Mouse (Mus musculus): ENCODE measurements around the gene Arhgef1. TPM values are rescaled to one million over a fixed set of nuclear protein-coding genes. Genes with fewer than 3 reads are reported as not detected.

Arhgef1 gene
- total and polyA plus RNA-seq, 3 experiments = 17.8 to 128 (median 37.8) TPM

DNA sequence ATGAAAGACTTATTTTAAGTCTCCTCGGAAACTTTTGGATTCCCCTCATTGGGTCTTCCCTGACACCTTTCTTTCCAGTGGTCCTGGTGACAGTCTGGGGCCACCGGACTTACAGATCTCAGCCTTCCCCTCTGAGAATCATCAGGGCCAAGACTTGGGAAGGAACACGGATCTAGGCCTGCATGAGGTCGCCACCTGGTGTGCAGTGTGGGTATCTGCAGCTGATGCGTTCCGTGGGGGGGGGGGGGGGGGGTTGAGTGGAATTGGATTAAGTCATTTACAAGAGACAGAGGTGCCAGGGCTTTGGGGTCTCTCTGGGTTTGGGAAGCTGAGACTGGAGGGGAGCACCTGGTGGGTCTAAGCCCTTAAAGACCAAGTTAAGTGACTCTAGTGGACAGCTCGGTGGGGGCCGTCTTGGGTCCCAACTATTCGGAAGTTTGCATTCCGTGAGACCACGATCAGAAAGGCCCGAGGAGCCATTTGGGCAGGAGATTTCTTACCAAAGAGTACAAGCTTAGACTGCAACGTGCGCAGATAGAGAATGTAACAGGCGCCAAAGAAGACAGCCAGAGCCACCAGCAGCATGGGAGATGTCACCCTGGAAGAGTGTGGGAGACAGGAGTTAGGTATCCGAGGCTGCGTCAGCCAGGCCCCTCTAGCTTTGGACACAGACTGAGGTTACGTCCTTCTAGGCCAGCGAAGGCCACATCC lies 68.7 kb downstream of the Arhgef1 start:
- H3K4me1 ChIP-seq (ENCODE audit: control insufficient read depth in 1 of 2, insufficient read depth in 2 of 2) = peaks cover 5 to 27% of the 10 kb centered on the region in 2 experiments; a peak in 3 of 4 replicates
- in situ Hi-C loops (cut with MboI; ENCODE audit: low pct_ligation_motif_present, low pct_unique_long_range_greater_than_20kb, low sequenced_read_pairs) = no loop called here

DNA sequence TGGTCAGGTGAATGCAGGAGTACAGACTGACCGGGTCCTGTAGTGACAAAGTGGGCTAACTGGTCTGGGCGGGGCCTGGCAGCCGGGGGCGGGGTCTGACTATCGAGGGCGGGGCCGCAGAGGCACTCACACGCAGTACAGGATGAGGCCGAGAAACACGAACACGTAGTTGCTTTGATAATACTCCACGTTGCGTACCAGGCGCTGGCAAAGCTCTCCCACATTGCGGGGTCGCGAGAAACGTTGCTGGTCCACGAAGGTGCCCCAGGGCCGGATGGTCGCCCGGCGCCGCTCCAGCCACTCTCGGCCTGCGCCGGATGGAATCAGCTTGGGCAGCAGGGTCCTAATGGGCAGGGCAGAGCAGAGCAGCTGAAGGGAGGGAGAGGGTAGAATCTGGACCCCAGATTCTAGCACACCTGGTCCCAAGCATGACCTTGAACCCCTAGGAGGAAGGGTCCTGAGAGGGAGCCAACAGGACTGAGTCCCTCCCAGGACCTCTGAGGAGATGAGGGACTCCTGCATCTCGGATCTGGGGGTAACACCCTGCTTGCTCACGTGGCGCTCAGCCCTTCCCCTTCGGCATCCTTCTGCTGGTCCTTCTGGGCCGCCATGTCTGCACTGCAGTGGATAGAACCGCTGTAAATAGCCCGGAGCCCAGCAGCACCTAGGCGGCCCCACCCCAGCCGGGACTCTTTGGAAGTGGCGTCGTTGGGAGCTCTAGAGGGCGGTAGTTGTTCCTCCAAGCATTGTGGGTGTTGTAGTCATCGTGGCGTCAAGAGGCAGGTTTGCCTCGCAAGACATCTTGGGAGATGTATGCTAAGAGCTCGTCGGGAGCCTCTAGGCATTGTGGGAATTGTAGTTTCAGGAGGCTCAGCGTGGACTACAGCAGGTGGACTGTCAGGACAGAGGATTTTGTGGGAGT lies 69.5 kb downstream of the Arhgef1 start, which contains the start of gene Rabac1:
Gene Rabac1, minus strand, starts transcription at position 783 of the 922 bp plus-strand sequence.
- Histone ChIP-seq H3K4me2 (ENCODE audit: insufficient read depth, low read depth, poor library complexity, severe bottlenecking) (peak within 1 kb of the TSS; percentile 76), H3K9me3 (replicated peaks; ENCODE audit: low read length) (no peaks in the 10 kb centered on the region), H3K9ac (ENCODE audit: insufficient read depth, low read depth) (peak within 1 kb of the TSS; percentile 67), H3K27ac (ENCODE audit: insufficient read depth, low read depth) (peak within 1 kb of the TSS; percentile 23; the same call in 1 of the 2 replicates), H3K27me3 (replicated peaks) (peaks cover 16% of the 10 kb centered on the region), H3K4me1 (ENCODE audit: control insufficient read depth in 1 of 2, insufficient read depth in 2 of 2) (peaks cover 5 to 27% of the 10 kb centered on the region in 2 experiments; a peak in 3 of 4 replicates), H3K4me3 (replicated peaks in 1 of 3; ENCODE audit: low read depth in 2 of 3, low read length in 2 of 3, poor library complexity in 1 of 3) (peak within 1 kb of the TSS; percentile 62 to 87 (median 81)), H3K79me2 (replicated peaks; ENCODE audit: control insufficient read depth, extremely low read depth, insufficient read depth, poor library complexity, severe bottlenecking) (no peaks in the 10 kb centered on the region), H3K36me3 (replicated peaks in 1 of 2; ENCODE audit: control insufficient read depth in 1 of 2, insufficient read depth in 1 of 2, low read length in 1 of 2) (peaks cover 0 to 17% of the 10 kb centered on the region in 2 experiments)
- DNase-seq (ENCODE audit: extremely low read depth) = peak; percentile 97
- in situ Hi-C loops (cut with MboI; ENCODE audit: low pct_ligation_motif_present, low pct_unique_long_range_greater_than_20kb, low sequenced_read_pairs) = no loop called here
- dilution Hi-C loops (cut with MboI; ENCODE audit: extremely low pct_ligation_motif_present, extremely low pct_unique_long_range_greater_than_20kb, low sequenced_read_pairs) = no loop called here
- TF ChIP-seq NELFE (IDR thresholded peaks at IDR 0.05; ENCODE audit: low read depth, low read length) (peak; percentile 50), CTCF (conservative IDR thresholded peaks at IDR 0.05 in 1 of 2, IDR thresholded peaks at IDR 0.05 in 1 of 2; ENCODE audit: low read depth in 2 of 2, low read length in 2 of 2) (peak in 1 of 2 experiments; percentile 58; a peak in 2 of 4 replicates), MAZ (IDR thresholded peaks at IDR 0.05; ENCODE audit: low read depth, low read length) (0 out of 2 replicates have a peak, but pooled peaks have one; percentile 32), IRF4 (IDR thresholded peaks at IDR 0.05; ENCODE audit: low read depth, low read length) (peak; percentile 69; the same call in 1 of the 2 replicates), TCF12 (IDR thresholded peaks at IDR 0.05; ENCODE audit: low read depth, low read length) (peak; percentile 56; the same call in 1 of the 2 replicates), MAX (IDR thresholded peaks at IDR 0.05; ENCODE audit: low read length) (peak; percentile 42; the same call in 1 of the 2 replicates), SIN3A (IDR thresholded peaks at IDR 0.05; ENCODE audit: low read length) (peak; percentile 39), KAT2A (IDR thresholded peaks at IDR 0.05; ENCODE audit: insufficient replicate concordance, low read length) (peak; percentile 99), MEF2A (IDR thresholded peaks at IDR 0.05; ENCODE audit: borderline replicate concordance, low read depth, low read length) (no peak), BHLHE40 (IDR thresholded peaks at IDR 0.05; ENCODE audit: low read depth, low read length) (0 out of 2 replicates have a peak, but pooled peaks have one; percentile 3), CHD2 (IDR thresholded peaks at IDR 0.05; ENCODE audit: low read length) (no peak), MXI1 (IDR thresholded peaks at IDR 0.05; ENCODE audit: low read depth, low read length) (peak; percentile 22; the same call in 1 of the 2 replicates), MYC (IDR thresholded peaks at IDR 0.05; ENCODE audit: low read depth, low read length) (peak; percentile 78; the same call in 1 of the 2 replicates), TBP (conservative IDR thresholded peaks at IDR 0.05; ENCODE audit: low read depth, low read length) (peak; percentile 65; the same call in 1 of the 2 replicates), ZMIZ1 (IDR thresholded peaks at IDR 0.05; ENCODE audit: low read depth, low read length) (no peak)

More for the DNA sequence above, 68.7 kb downstream of the Arhgef1 start:
- peak overlapping the region; percentile 62 to 87 (median 81) for H3K4me3 ChIP-seq (replicated peaks in 1 of 3; ENCODE audit: low read depth in 2 of 3, low read length in 2 of 3, poor library complexity in 1 of 3)
- H3K79me2 ChIP-seq (replicated peaks; ENCODE audit: control insufficient read depth, extremely low read depth, insufficient read depth, poor library complexity, severe bottlenecking) = no peaks in the 10 kb centered on the region
- peaks cover 0 to 17% of the 10 kb centered on the region in 2 experiments for H3K36me3 ChIP-seq (replicated peaks in 1 of 2; ENCODE audit: control insufficient read depth in 1 of 2, insufficient read depth in 1 of 2, low read length in 1 of 2)
- dilution Hi-C loops (cut with MboI; ENCODE audit: extremely low pct_ligation_motif_present, extremely low pct_unique_long_range_greater_than_20kb, low sequenced_read_pairs) = no loop called here
- H3K9ac ChIP-seq (ENCODE audit: insufficient read depth, low read depth) = no peak overlapping the region; the same call in 1 of the 2 replicates
- DNase-seq (ENCODE audit: extremely low read depth) = peak; percentile 60
- no peak overlapping the region for H3K27ac ChIP-seq (ENCODE audit: insufficient read depth, low read depth)
- H3K27me3 ChIP-seq (replicated peaks) = peaks cover 16% of the 10 kb centered on the region
- H3K9me3 ChIP-seq (replicated peaks; ENCODE audit: low read length) = no peaks in the 10 kb centered on the region
- TF ChIP-seq NELFE (IDR thresholded peaks at IDR 0.05; ENCODE audit: low read depth, low read length) = no peak
- TF ChIP-seq IRF4 (IDR thresholded peaks at IDR 0.05; ENCODE audit: low read depth, low read length) = 0 out of 2 replicates have a peak, but pooled peaks have one; percentile 6
- TF ChIP-seq PAX5 (IDR thresholded peaks at IDR 0.05; ENCODE audit: low read length) = no peak
- no peak for TF ChIP-seq BHLHE40 (IDR thresholded peaks at IDR 0.05; ENCODE audit: low read depth, low read length)
- no peak for TF ChIP-seq MEF2A (IDR thresholded peaks at IDR 0.05; ENCODE audit: borderline replicate concordance, low read depth, low read length)
- TF ChIP-seq MYC (IDR thresholded peaks at IDR 0.05; ENCODE audit: low read depth, low read length) = no peak
- no peak for TF ChIP-seq HCFC1 (IDR thresholded peaks at IDR 0.05; ENCODE audit: low read depth, low read length)
- no peak for TF ChIP-seq POLR2A (IDR thresholded peaks at IDR 0.05; ENCODE audit: low read depth, low read length)
- no peak for TF ChIP-seq JUN (IDR thresholded peaks at IDR 0.05; ENCODE audit: insufficient read depth, low read depth, low read length)
- peak; percentile 23 to 75; a peak in 2 of 4 replicates for TF ChIP-seq CTCF (conservative IDR thresholded peaks at IDR 0.05 in 1 of 2, IDR thresholded peaks at IDR 0.05 in 1 of 2; ENCODE audit: low read depth in 2 of 2, low read length in 2 of 2)
- no peak for TF ChIP-seq MXI1 (IDR thresholded peaks at IDR 0.05; ENCODE audit: low read depth, low read length)
- no peak for TF ChIP-seq ZMIZ1 (IDR thresholded peaks at IDR 0.05; ENCODE audit: low read depth, low read length)
- no peak for TF ChIP-seq ZKSCAN1 (IDR thresholded peaks at IDR 0.05; ENCODE audit: borderline replicate concordance, low read depth, low read length)
- TF ChIP-seq E2F4 (IDR thresholded peaks at IDR 0.05; ENCODE audit: insufficient replicate concordance, low read depth, low read length) = no peak
- no peak for TF ChIP-seq EP300 (IDR thresholded peaks at IDR 0.05; ENCODE audit: low read length)
- TF ChIP-seq KAT2A (IDR thresholded peaks at IDR 0.05; ENCODE audit: insufficient replicate concordance, low read length) = no peak
- TF ChIP-seq RAD21 (IDR thresholded peaks at IDR 0.05; ENCODE audit: low read depth, low read length) = peak; percentile 54
- 0 out of 2 replicates have a peak, but pooled peaks have one; percentile 21 for TF ChIP-seq ELF1 (IDR thresholded peaks at IDR 0.05; ENCODE audit: low read depth, low read length)
- no peak for TF ChIP-seq ZC3H11A (IDR thresholded peaks at IDR 0.05; ENCODE audit: low read depth, low read length)
- TF ChIP-seq UBTF (IDR thresholded peaks at IDR 0.05; ENCODE audit: low read depth, low read length) = no peak
- TF ChIP-seq NRF1 (IDR thresholded peaks at IDR 0.05; ENCODE audit: low read depth, low read length) = 0 out of 2 replicates have a peak, but pooled peaks have one; percentile 15
- TF ChIP-seq TBP (conservative IDR thresholded peaks at IDR 0.05; ENCODE audit: low read depth, low read length) = no peak
- TF ChIP-seq SMC3 (IDR thresholded peaks at IDR 0.05; ENCODE audit: low read depth, low read length) = peak; percentile 66
- 0 out of 2 replicates have a peak, but pooled peaks have one; percentile 28 for TF ChIP-seq TCF12 (IDR thresholded peaks at IDR 0.05; ENCODE audit: low read depth, low read length)
- no peak for TF ChIP-seq MAX (IDR thresholded peaks at IDR 0.05; ENCODE audit: low read length)
- TF ChIP-seq USF1 (IDR thresholded peaks at IDR 0.05; ENCODE audit: low read depth, low read length) = no peak
- no peak for TF ChIP-seq JUND (conservative IDR thresholded peaks at IDR 0.05; ENCODE audit: low read depth, low read length)
- no peak for TF ChIP-seq CHD1 (IDR thresholded peaks at IDR 0.05; ENCODE audit: low read depth, low read length)
- TF ChIP-seq MAZ (IDR thresholded peaks at IDR 0.05; ENCODE audit: low read depth, low read length) = peak; percentile 74; the same call in 1 of the 2 replicates
- TF ChIP-seq POLR2AphosphoS2 (IDR thresholded peaks at IDR 0.05; ENCODE audit: low read depth, low read length) = no peak
- peak overlapping the region; percentile 76 for H3K4me2 ChIP-seq (ENCODE audit: insufficient read depth, low read depth, poor library complexity, severe bottlenecking)

Measured in CH12.LX (cell line).